Mouse (Mus musculus): Measurements from ENCODE around the gene Ap5b1. TPM values are rescaled to one million over a fixed set of nuclear protein-coding genes. Genes with fewer than 3 reads are reported as not detected.

The Ap5b1 gene
- polyA plus RNA-seq, 1 experiment from 2014 or later: 4.7 TPM

DNA sequence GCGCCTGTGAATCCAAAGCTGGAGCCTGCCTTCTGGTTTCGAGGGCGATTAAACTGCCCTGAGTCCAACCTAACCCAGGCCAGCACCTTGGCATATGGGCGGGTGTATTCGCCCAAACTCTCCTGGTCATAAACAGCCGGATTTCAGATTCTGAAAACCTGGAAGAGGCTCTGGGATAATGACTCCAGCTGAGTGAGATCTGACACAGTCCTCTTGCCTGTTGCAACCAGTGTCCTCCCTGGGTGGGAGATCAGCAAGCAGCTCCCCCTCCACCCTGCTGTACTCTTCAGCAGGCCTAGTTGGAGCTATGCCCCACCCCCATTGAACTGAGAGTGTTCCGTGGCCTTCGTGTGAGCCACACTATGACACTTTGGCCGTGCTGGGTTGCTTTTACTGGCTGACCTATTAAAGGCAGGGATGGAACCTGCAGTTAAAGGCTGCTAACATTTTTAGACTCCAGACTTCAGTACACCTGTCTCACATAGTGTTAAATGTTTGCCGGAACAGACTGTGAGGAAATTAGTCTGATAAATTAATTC, 6.5 kb upstream of the Ap5b1 start:
- no peaks in the 10 kb centered on the region for H3K9me3 ChIP-seq (ENCODE audit: control insufficient read depth, low read length)
- 18% methylated on average over 10 of the region's 10 CpGs for WGBS
- DNase-seq (ENCODE audit: low spot score) (peak; percentile 54), ATAC-seq (ENCODE audit: low FRiP score, low TSS enrichment) (peak; percentile 9; the same call in 1 of the 2 replicates)
- peak overlapping the region; percentile 86 for H3K27ac ChIP-seq (replicated peaks)
- H3K4me2 ChIP-seq (replicated peaks; ENCODE audit: low read depth): peak overlapping the region; percentile 58
- H3K9ac ChIP-seq (ENCODE audit: low read length): peak overlapping the region; percentile 47
- H3K4me1 ChIP-seq (replicated peaks; ENCODE audit: control insufficient read depth, insufficient read depth): no peaks in the 10 kb centered on the region
- no peaks in the 10 kb centered on the region for H3K36me3 ChIP-seq (ENCODE audit: control insufficient read depth, insufficient read depth, low read length)
- no peak for TF ChIP-seq EP300 (optimal IDR thresholded peaks at IDR 0.05)
- peak overlapping the region; percentile 50 for H3K4me3 ChIP-seq (ENCODE audit: low read depth, low read length)
- H3K27me3 ChIP-seq (ENCODE audit: control insufficient read depth, insufficient read depth, low read length): no peaks in the 10 kb centered on the region

DNA sequence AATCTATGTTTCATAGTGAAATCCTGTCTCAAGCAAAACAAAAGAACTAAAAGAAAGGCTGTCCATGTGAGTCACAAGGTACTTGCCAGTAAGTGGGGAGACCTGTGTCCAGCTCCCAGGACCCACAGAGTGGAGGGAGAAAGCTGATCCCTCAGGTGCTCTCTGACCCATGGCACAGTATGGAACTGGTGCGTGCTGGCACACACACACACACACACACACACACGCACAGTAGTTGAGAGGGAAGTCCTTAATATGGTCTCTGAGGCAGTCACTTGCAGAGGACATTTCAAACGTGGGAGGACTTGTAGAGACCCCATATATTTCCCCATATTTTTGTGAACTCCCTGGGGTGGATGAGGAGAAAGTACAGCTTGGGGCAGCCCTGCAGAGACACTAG, 5.9 kb upstream of the Ap5b1 start:
- H3K4me1 ChIP-seq (replicated peaks; ENCODE audit: control insufficient read depth, insufficient read depth): no peaks in the 10 kb centered on the region
- peak overlapping the region; percentile 25 for H3K27ac ChIP-seq (replicated peaks)
- ATAC-seq (ENCODE audit: low FRiP score, low TSS enrichment) (no peak), DNase-seq (ENCODE audit: low spot score) (peak; percentile 53)
- peak overlapping the region; percentile 27; the same call in 1 of the 2 replicates for H3K9ac ChIP-seq (ENCODE audit: low read length)
- H3K9me3 ChIP-seq (ENCODE audit: control insufficient read depth, low read length): no peaks in the 10 kb centered on the region
- H3K36me3 ChIP-seq (ENCODE audit: control insufficient read depth, insufficient read depth, low read length): no peaks in the 10 kb centered on the region
- no peak for TF ChIP-seq CTCF (IDR thresholded peaks at IDR 0.05; ENCODE audit: low read depth)
- TF ChIP-seq EP300 (optimal IDR thresholded peaks at IDR 0.05): no peak
- H3K4me2 ChIP-seq (replicated peaks; ENCODE audit: low read depth): no peak overlapping the region
- WGBS: 44% methylated on average over 3 of the region's 3 CpGs
- no peaks in the 10 kb centered on the region for H3K27me3 ChIP-seq (ENCODE audit: control insufficient read depth, insufficient read depth, low read length)
- no peak overlapping the region; the same call in 1 of the 2 replicates for H3K4me3 ChIP-seq (ENCODE audit: low read depth, low read length)

DNA sequence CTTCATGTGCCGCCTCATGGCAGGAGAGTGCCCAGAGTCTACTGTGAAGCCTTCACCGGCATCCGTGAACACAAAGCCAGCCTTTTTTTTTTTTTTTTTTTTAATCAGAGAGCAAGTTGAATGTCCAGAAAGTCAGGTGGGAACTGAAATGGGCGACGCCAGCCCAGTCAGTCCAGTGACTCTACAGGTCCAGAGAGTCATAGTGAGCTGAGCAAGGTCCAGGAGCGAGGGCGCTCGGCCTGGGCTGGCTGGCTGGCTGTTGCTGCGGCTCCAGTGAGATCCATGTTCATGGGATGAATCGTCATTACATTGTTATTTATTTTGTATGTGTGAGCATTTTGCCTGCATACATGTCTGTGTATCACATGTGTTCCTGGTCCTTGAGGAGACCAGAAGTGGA, 5.0 kb upstream of the Ap5b1 start:
- H3K27me3 ChIP-seq (ENCODE audit: control insufficient read depth, insufficient read depth, low read length): no peaks in the 10 kb centered on the region
- 89% methylated on average over 10 of the region's 10 CpGs for WGBS
- H3K4me2 ChIP-seq (replicated peaks; ENCODE audit: low read depth): no peak overlapping the region
- H3K27ac ChIP-seq (replicated peaks): no peak overlapping the region
- ATAC-seq (ENCODE audit: low FRiP score, low TSS enrichment) (no peak), DNase-seq (ENCODE audit: low spot score) (no peak)
- no peak for TF ChIP-seq CTCF (IDR thresholded peaks at IDR 0.05; ENCODE audit: low read depth)
- TF ChIP-seq EP300 (optimal IDR thresholded peaks at IDR 0.05): no peak
- H3K36me3 ChIP-seq (ENCODE audit: control insufficient read depth, insufficient read depth, low read length): no peaks in the 10 kb centered on the region
- H3K4me1 ChIP-seq (replicated peaks; ENCODE audit: control insufficient read depth, insufficient read depth): no peaks in the 10 kb centered on the region
- no peak overlapping the region for H3K9ac ChIP-seq (ENCODE audit: low read length)
- H3K9me3 ChIP-seq (ENCODE audit: control insufficient read depth, low read length): no peaks in the 10 kb centered on the region
- H3K4me3 ChIP-seq (ENCODE audit: low read depth, low read length): no peak overlapping the region

DNA sequence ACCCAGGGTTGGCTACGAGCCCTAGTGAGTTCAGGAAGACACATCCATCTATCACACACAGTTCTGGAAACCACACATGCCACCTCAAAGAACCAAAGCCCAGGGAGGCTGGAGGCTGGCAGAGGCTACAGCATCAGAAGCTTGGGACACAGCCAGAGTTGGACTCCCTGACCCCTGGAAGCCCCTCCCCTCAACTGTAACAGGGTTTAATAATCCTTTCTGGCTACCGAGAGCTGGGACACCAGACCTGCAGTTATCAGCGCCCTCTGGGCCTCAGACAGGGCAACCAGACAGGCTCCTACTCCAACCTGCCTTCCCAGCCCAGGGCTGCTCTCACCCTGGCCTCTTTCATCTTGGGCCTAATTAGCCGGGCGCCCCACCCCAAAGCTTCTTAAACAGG, 1.5 kb upstream of the Ap5b1 start:
- Histone ChIP-seq H3K27ac (replicated peaks) (no peak overlapping the region), H3K9me3 (ENCODE audit: control insufficient read depth, low read length) (no peaks in the 10 kb centered on the region), H3K9ac (ENCODE audit: low read length) (no peak overlapping the region), H3K27me3 (ENCODE audit: control insufficient read depth, insufficient read depth, low read length) (no peaks in the 10 kb centered on the region), H3K4me2 (replicated peaks; ENCODE audit: low read depth) (no peak overlapping the region), H3K4me1 (replicated peaks; ENCODE audit: control insufficient read depth, insufficient read depth) (peaks cover 8% of the 10 kb centered on the region; the same call in 1 of the 2 replicates), H3K36me3 (ENCODE audit: control insufficient read depth, insufficient read depth, low read length) (peaks cover 15% of the 10 kb centered on the region), H3K4me3 (ENCODE audit: low read depth, low read length) (no peak overlapping the region)
- DNase-seq (ENCODE audit: low spot score) (no peak), ATAC-seq (ENCODE audit: low FRiP score, low TSS enrichment) (no peak)
- TF ChIP-seq EP300 (optimal IDR thresholded peaks at IDR 0.05): no peak
- no peak for TF ChIP-seq CTCF (IDR thresholded peaks at IDR 0.05; ENCODE audit: low read depth)
- 54% methylated on average over 5 of the region's 5 CpGs for WGBS

DNA sequence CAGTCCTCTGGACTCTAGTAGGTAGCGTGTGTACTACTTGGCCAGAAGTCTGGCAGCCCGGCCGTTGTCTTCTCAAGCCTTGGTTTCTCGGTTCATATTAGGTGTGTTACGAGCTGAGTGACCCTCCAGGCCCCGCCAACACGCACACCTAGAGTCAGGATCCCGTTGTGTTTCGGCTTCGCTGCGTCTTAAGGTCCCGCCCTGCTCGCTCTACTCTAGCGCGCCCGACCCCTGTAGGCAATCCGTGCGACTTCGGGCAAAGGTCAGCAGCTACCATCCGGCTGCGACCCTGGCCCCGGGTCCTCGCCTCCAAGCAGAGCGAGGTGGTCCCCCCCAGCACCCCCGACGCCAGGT, 668 bp upstream of the Ap5b1 start:
- Histone ChIP-seq H3K27me3 (ENCODE audit: control insufficient read depth, insufficient read depth, low read length) (no peaks in the 10 kb centered on the region), H3K4me1 (replicated peaks; ENCODE audit: control insufficient read depth, insufficient read depth) (peaks cover 8% of the 10 kb centered on the region; the same call in 1 of the 2 replicates), H3K9me3 (ENCODE audit: control insufficient read depth, low read length) (no peaks in the 10 kb centered on the region), H3K36me3 (ENCODE audit: control insufficient read depth, insufficient read depth, low read length) (peaks cover 15% of the 10 kb centered on the region), H3K4me2 (replicated peaks; ENCODE audit: low read depth) (peak overlapping the region; percentile 97), H3K27ac (replicated peaks) (peak overlapping the region; percentile 92), H3K4me3 (ENCODE audit: low read depth, low read length) (peak overlapping the region; percentile 71), H3K9ac (ENCODE audit: low read length) (peak overlapping the region; percentile 71)
- WGBS: 2% methylated on average over 26 of the region's 26 CpGs
- ATAC-seq (ENCODE audit: low FRiP score, low TSS enrichment) (peak; percentile 18; the same call in 1 of the 2 replicates), DNase-seq (ENCODE audit: low spot score) (no peak)
- TF ChIP-seq EP300 (optimal IDR thresholded peaks at IDR 0.05): no peak
- no peak for TF ChIP-seq CTCF (IDR thresholded peaks at IDR 0.05; ENCODE audit: low read depth)

DNA sequence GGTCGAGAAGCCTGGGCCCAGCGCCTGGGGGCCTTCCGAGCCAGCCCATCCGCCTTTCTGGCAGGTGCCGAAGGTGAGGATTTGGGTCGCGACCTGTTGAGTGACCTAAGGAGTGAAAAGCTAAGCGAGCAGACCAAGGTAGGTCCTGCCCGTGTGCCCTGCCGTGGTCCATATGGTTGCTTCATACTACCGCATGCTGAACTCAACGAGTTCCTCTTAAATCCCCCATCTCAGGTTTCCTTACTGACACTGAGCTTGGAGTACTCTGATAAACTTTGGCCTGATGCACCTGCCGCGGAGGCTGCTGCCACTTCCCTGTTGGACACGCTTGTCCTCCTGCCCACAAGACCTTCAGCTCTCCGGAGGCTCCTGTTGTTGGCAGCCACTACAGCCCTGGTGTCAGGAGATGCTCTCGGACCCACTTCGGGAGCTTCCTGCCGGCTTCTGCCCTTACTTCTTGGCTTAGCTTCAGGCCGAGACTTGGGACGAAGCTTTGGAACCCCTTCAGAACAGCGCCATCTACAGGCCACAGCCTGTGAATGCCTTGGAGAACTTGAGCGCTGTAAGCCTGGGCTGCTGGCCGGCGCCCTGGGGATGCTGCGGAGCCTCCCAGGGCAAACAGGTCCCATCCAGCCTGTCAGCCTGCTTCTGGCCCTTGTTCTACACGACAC, 780 bp downstream of the Ap5b1 start:
- H3K4me1 ChIP-seq (replicated peaks; ENCODE audit: control insufficient read depth, insufficient read depth): peaks cover 8% of the 10 kb centered on the region; the same call in 1 of the 2 replicates
- DNase-seq (ENCODE audit: low spot score): peak; percentile 85
- WGBS: 7% methylated on average over 27 of the region's 27 CpGs
- peak overlapping the region; percentile 97 for H3K4me2 ChIP-seq (replicated peaks; ENCODE audit: low read depth)
- H3K27ac ChIP-seq (replicated peaks): peak overlapping the region; percentile 92
- H3K27me3 ChIP-seq (ENCODE audit: control insufficient read depth, insufficient read depth, low read length): no peaks in the 10 kb centered on the region
- H3K9ac ChIP-seq (ENCODE audit: low read length): peak overlapping the region; percentile 71
- H3K36me3 ChIP-seq (ENCODE audit: control insufficient read depth, insufficient read depth, low read length): peaks cover 15% of the 10 kb centered on the region
- H3K9me3 ChIP-seq (ENCODE audit: control insufficient read depth, low read length): no peaks in the 10 kb centered on the region
- peak overlapping the region; percentile 71 for H3K4me3 ChIP-seq (ENCODE audit: low read depth, low read length)
- ATAC-seq (ENCODE audit: low FRiP score, low TSS enrichment): peak; percentile 33
- TF ChIP-seq EP300 (optimal IDR thresholded peaks at IDR 0.05): no peak
- peak; percentile 94 for TF ChIP-seq CTCF (IDR thresholded peaks at IDR 0.05; ENCODE audit: low read depth)
